Mouse (Mus musculus): ENCODE measurements at regions not wholly inside any gene's neighbourhood (a gene's known extent, or its start where the extent isn't known, plus 50 kb on each side); places are given as distances from the start of the nearest gene placed in this dataset.
A peak's percentile ranks its signal among the peaks of the same experiment; 100 is the strongest.

DNA sequence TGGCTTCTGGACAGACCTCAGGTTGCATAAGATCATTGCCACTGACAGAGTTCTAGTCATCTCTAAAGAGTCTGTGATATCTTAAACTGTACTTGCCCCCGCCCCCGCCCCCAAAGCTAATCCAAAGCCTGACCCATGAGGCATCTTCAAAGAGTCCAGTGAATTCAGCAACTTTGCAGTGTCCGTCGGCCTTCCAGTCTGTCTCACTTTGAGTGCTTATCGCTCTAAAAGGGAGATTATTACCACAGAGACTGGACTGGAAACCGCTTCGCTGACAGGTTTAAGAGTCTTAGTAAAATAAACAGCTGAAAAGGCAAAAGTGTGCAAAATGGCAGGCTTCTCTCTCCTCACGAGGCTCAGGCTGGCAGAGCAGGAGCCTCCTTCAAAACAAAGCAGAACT, 197.5 kb upstream of the Ankrd55 start:
- H3K4me2 ChIP-seq (replicated peaks), result no peak overlapping the region
- H3K9ac ChIP-seq, result no peak overlapping the region
- H3K4me1 ChIP-seq, result peaks cover 6% of the 10 kb centered on the region; the same call in 1 of the 2 replicates
- H3K36me3 ChIP-seq, result no peaks in the 10 kb centered on the region
- no peaks in the 10 kb centered on the region for H3K27me3 ChIP-seq (replicated peaks)
- H3K27ac ChIP-seq, result no peak overlapping the region
- no peak overlapping the region for H3K4me3 ChIP-seq
- no peaks in the 10 kb centered on the region for H3K9me3 ChIP-seq
- ATAC-seq (ENCODE audit: low FRiP score, low read depth), result no peak
- WGBS, result 74% methylated on average over 8 of the region's 8 CpGs

DNA sequence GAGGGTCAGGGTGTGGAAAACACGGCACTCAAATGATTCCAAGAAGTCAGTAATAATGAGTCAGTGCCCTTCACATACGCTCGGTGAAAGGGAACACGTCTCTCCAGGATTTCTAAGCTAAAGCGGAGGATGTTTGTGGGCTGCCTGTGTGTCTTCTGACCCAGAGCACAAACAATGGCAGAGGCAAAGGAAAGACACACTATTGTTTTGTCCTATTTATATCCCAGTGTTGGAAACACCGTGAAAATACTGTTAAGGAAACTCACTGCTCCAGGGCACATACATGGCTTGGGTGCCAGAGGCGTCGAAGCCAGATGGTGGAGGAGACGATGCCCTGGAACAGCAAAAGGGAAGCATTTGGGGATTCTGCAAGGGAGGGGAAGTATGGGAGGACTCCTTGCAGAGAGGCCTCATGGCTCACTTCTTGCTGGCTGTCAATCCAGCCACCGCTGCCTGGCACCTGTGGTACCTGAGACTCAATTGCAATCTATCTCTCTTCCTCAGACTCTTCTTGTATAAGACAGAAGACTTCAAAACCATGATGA, 192.6 kb upstream of the Ankrd55 start:
- WGBS, result 79% methylated on average over 10 of the region's 10 CpGs
- no peaks in the 10 kb centered on the region for H3K27me3 ChIP-seq (replicated peaks)
- no peak overlapping the region for H3K9ac ChIP-seq
- ATAC-seq (ENCODE audit: low FRiP score, low read depth), result no peak
- H3K4me1 ChIP-seq, result peaks cover 8% of the 10 kb centered on the region
- no peak overlapping the region for H3K4me3 ChIP-seq
- H3K4me2 ChIP-seq (replicated peaks), result no peak overlapping the region
- H3K27ac ChIP-seq, result no peak overlapping the region
- H3K9me3 ChIP-seq, result no peaks in the 10 kb centered on the region
- H3K36me3 ChIP-seq, result no peaks in the 10 kb centered on the region

DNA sequence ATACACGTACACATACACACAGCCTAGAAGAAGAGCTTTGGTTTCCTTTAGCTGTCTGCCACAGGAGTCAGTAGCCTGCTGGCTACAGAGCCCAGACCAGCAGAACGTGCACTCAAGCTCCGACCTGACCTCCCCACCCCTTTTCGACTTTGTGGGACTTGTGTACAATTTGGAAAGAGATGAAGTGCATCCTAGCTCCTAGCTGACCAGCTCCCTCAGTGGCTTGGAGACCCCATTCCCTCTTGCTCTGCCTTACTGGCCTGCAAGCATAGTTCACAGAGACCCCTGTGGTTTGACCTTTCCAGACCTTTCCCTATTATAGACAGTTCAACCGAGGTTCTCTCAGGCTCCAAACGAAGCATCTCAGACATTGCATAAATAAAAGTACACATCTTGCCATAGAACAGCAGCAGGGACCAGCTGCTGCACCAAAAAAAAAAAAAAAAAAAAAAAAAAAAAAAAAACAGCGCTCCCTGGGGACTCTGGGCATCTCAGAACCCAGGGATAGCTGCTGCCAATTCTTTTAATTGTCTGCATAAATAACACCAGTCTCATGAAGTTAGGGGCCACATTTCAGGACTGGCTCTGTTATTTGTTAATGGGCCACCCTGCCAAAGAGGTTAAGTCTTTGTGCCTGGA, 188.2 kb upstream of the Ankrd55 start:
- no peaks in the 10 kb centered on the region for H3K36me3 ChIP-seq
- peak overlapping the region; percentile 77 for H3K4me2 ChIP-seq (replicated peaks)
- peak overlapping the region; percentile 59 for H3K9ac ChIP-seq
- peaks cover 14% of the 10 kb centered on the region for H3K4me1 ChIP-seq
- 0 out of 2 replicates have a peak overlapping the region, but pooled peaks have one; percentile 55 for H3K27ac ChIP-seq
- H3K4me3 ChIP-seq, result peak overlapping the region; percentile 42
- H3K27me3 ChIP-seq (replicated peaks), result no peaks in the 10 kb centered on the region
- no peaks in the 10 kb centered on the region for H3K9me3 ChIP-seq
- ATAC-seq (ENCODE audit: low FRiP score, low read depth), result peak; percentile 48
- WGBS, result 34% methylated on average over 7 of the region's 7 CpGs

GRCm38 (mm10) chr13:112100592-112101420, 187.4 kb upstream of the Ankrd55 start:
- Histone ChIP-seq H3K36me3 (no peaks in the 10 kb centered on the region), H3K4me2 (replicated peaks) (peak overlapping the region; percentile 77), H3K9ac (peak overlapping the region; percentile 59), H3K27ac (peak overlapping the region; percentile 55; the same call in 1 of the 2 replicates), H3K4me1 (peaks cover 14% of the 10 kb centered on the region), H3K4me3 (peak overlapping the region; percentile 42), H3K9me3 (no peaks in the 10 kb centered on the region), H3K27me3 (replicated peaks) (no peaks in the 10 kb centered on the region)
- WGBS, result 2% methylated on average over 31 of the region's 31 CpGs
- ATAC-seq (ENCODE audit: low FRiP score, low read depth), result peak; percentile 93

- Histone ChIP-seq H3K4me1 (peaks cover 14% of the 10 kb centered on the region), H3K36me3 (no peaks in the 10 kb centered on the region), H3K9me3 (no peaks in the 10 kb centered on the region), H3K9ac (peak overlapping the region; percentile 59; the same call in 1 of the 2 replicates), H3K27ac (0 out of 2 replicates have a peak overlapping the region, but pooled peaks have one; percentile 55), H3K27me3 (replicated peaks) (no peaks in the 10 kb centered on the region), H3K4me3 (peak overlapping the region; percentile 42), H3K4me2 (replicated peaks) (peak overlapping the region; percentile 77)
- 0 out of 2 replicates have a peak, but pooled peaks have one; percentile 18 for ATAC-seq (ENCODE audit: low FRiP score, low read depth)
- 38% methylated on average over 5 of the region's 5 CpGs for WGBS
These were observed 186.9 kb upstream of the Ankrd55 start for GRCm38 (mm10) chr13:112101421-112101756.

DNA sequence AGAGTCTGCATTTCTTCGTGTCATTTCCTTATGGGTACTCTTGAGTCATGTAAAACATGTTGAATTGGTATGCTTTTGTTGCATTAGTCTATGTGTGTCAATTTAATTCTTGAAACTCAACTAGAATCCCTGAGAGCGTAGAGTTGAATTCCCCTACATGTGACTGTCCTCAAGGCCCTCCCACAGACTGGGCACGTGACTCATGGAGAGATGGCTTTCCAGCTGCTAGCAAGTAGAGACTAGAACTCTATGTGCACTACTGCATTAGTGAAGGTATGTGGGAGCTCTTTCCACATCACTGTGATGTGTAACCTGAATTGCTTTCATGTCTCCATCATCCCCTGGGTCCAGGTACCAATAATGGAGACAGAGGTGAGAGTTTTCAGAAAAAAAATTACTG, 182.3 kb upstream of the Ankrd55 start:
- Histone ChIP-seq H3K9ac (no peak overlapping the region), H3K27ac (no peak overlapping the region), H3K36me3 (no peaks in the 10 kb centered on the region), H3K9me3 (no peaks in the 10 kb centered on the region), H3K27me3 (replicated peaks) (no peaks in the 10 kb centered on the region), H3K4me3 (no peak overlapping the region), H3K4me2 (replicated peaks) (no peak overlapping the region), H3K4me1 (peaks cover 5% of the 10 kb centered on the region)
- no peak for ATAC-seq (ENCODE audit: low FRiP score, low read depth)
- WGBS, result 89% methylated on average over 3 of the region's 3 CpGs

DNA sequence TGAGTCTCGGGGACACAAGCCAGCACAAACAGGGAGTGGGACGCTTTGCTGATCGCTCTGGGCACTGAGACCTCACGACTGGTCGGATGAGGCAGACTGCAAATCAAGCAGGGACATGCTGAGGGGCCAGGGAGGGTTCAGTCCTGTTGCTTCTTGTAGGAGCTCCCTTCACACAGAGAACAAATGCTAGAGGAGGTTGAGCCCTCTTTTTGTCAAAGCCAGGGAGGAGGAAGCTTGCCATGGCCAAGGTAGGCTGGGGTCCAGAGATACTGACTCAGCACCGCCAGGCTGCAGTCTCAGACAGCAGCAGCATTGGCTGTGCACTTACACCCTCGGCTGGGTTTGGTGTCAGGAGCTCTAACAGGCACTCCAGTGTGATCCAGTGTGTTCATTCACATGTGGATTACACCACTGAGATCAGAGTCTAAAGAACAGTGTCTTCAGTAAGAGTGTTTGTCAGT, 173.5 kb upstream of the Ankrd55 start:
- H3K9me3 ChIP-seq, result no peaks in the 10 kb centered on the region
- H3K27ac ChIP-seq, result no peak overlapping the region
- H3K4me2 ChIP-seq (replicated peaks), result no peak overlapping the region
- H3K27me3 ChIP-seq (replicated peaks), result no peaks in the 10 kb centered on the region
- no peak for ATAC-seq (ENCODE audit: low FRiP score, low read depth)
- no peak overlapping the region for H3K4me3 ChIP-seq
- no peaks in the 10 kb centered on the region for H3K36me3 ChIP-seq
- peaks cover 4% of the 10 kb centered on the region for H3K4me1 ChIP-seq
- no peak overlapping the region for H3K9ac ChIP-seq
- WGBS, result 75% methylated on average over 7 of the region's 7 CpGs

- WGBS, result 74% methylated on average over 9 of the region's 9 CpGs
- Histone ChIP-seq H3K9ac (no peak overlapping the region), H3K27me3 (replicated peaks) (no peaks in the 10 kb centered on the region), H3K9me3 (no peaks in the 10 kb centered on the region), H3K4me1 (peaks cover 8% of the 10 kb centered on the region), H3K27ac (no peak overlapping the region), H3K4me2 (replicated peaks) (no peak overlapping the region), H3K36me3 (no peaks in the 10 kb centered on the region), H3K4me3 (no peak overlapping the region)
- no peak for ATAC-seq (ENCODE audit: low FRiP score, low read depth)
These were observed 172.0 kb upstream of the Ankrd55 start for GRCm38 (mm10) chr13:112116101-112116726.

DNA sequence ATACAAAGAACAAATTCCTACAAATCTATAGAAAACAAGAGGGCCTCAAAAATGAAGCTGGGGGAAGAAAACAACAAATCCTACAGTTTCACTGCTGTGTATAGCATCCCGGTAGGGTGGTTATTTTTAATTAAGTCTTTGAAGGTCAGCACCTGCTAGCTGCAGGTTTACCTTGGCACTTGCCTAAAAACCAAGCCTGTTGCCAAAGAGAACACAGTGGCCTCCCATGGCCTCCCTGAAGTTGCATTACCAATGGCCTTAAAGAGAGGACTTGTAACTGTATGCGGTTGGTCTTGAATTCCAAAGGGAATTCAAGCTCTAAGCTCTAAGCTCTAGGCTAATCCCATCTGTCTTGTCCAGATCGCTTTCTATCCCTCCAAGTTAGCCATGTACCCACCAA, 169.7 kb upstream of the Ankrd55 start:
- H3K4me3 ChIP-seq, result no peak overlapping the region
- H3K9me3 ChIP-seq, result no peaks in the 10 kb centered on the region
- ATAC-seq (ENCODE audit: low FRiP score, low read depth), result no peak
- H3K36me3 ChIP-seq, result no peaks in the 10 kb centered on the region
- H3K4me2 ChIP-seq (replicated peaks), result no peak overlapping the region
- WGBS, result 94% methylated on average over 3 of the region's 3 CpGs
- H3K27me3 ChIP-seq (replicated peaks), result no peaks in the 10 kb centered on the region; the same call in 1 of the 2 replicates
- no peak overlapping the region for H3K9ac ChIP-seq
- H3K27ac ChIP-seq, result no peak overlapping the region
- H3K4me1 ChIP-seq, result peaks cover 8% of the 10 kb centered on the region

DNA sequence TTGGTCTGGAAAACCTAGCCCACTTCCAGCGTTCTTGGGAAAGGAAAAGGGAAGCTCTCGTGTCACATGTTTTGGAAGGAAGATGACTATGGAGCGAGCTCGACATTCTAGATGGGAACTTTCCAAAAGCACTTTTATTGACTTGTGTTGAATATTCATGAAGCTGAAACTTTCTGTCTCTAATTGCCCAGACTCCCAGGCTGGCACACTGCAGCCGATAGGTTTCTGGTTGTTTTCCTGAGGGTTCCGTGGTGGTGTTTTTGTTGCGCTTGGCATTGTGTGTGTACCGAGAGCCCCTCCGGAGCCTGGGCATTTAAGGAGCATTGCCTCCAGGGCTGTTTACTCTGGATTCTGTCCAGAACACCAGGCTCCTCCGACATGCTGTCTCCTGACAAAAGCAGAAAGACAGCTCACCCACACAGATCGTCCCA, 168.6 kb upstream of the Ankrd55 start:
- Histone ChIP-seq H3K27ac (no peak overlapping the region), H3K36me3 (no peaks in the 10 kb centered on the region), H3K9ac (no peak overlapping the region), H3K4me2 (replicated peaks) (0 out of 2 replicates have a peak overlapping the region, but pooled peaks have one; percentile 5), H3K4me1 (peaks cover 8% of the 10 kb centered on the region), H3K27me3 (replicated peaks) (no peaks in the 10 kb centered on the region; the same call in 1 of the 2 replicates), H3K4me3 (no peak overlapping the region), H3K9me3 (no peaks in the 10 kb centered on the region)
- ATAC-seq (ENCODE audit: low FRiP score, low read depth), result no peak
- 31% methylated on average over 11 of the region's 11 CpGs for WGBS

DNA sequence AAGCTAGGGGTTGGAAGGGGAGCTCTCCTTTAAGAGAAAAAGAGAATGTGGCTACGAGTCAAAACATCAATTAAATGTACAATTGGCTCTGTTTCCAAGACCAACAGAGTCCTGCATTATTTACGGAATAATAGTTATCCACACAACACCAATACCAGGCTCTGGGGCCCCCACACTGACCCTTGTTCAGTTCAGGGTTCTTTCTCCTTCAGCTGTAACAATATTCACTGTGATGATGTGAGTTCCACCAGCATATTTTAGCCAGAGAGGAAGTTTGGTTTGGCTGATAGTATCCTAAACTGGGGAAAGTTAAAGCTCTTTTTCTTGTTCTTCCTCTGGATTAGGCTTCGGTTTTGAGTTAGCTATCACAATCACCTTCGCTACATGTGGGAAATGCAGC, 167.9 kb upstream of the Ankrd55 start:
- Histone ChIP-seq H3K9ac (no peak overlapping the region), H3K27ac (no peak overlapping the region), H3K4me3 (no peak overlapping the region), H3K4me2 (replicated peaks) (no peak overlapping the region), H3K9me3 (no peaks in the 10 kb centered on the region), H3K27me3 (replicated peaks) (no peaks in the 10 kb centered on the region; the same call in 1 of the 2 replicates), H3K4me1 (peaks cover 8% of the 10 kb centered on the region), H3K36me3 (no peaks in the 10 kb centered on the region)
- WGBS, result 50% methylated on average over 4 of the region's 4 CpGs
- no peak for ATAC-seq (ENCODE audit: low FRiP score, low read depth)

GRCm38 (mm10) chr13:112121110-112121509, 167.1 kb upstream of the Ankrd55 start:
- ATAC-seq (ENCODE audit: low FRiP score, low read depth), result no peak
- H3K4me3 ChIP-seq, result no peak overlapping the region
- no peaks in the 10 kb centered on the region for H3K9me3 ChIP-seq
- H3K27ac ChIP-seq, result no peak overlapping the region
- no peak overlapping the region for H3K4me2 ChIP-seq (replicated peaks)
- H3K4me1 ChIP-seq, result peaks cover 8% of the 10 kb centered on the region
- H3K9ac ChIP-seq, result no peak overlapping the region
- no peaks in the 10 kb centered on the region for H3K36me3 ChIP-seq
- H3K27me3 ChIP-seq (replicated peaks), result no peaks in the 10 kb centered on the region; the same call in 1 of the 2 replicates
- WGBS, result 93% methylated on average over 9 of the region's 9 CpGs

Data from neural tube, embryonic 12.5 days (tissue).